Mouse (Mus musculus) left cerebral cortex, adult 2 months (tissue): Measurements from ENCODE around the gene Sdc3. TPM values are rescaled to one million over a fixed set of nuclear protein-coding genes. Genes with fewer than 3 reads are reported as not detected.

Experiments
- DNase-seq, 2 experiments: peaks; one replicate each; pipeline ENCODE4 v3.0.0; 2021 to 2022; ENCODE audit warnings: low spot score in 2 of 2, mixed read lengths in 1 of 2; ENCODE audit errors: extremely low spot score in 1 of 2
- H3K27ac ChIP-seq: fragments of 200-600 bp; 2 replicates; pipeline ENCODE4 v1.8.1; 2022
- H3K4me3 ChIP-seq: fragments of 200-600 bp; 2 replicates; pipeline ENCODE4 v1.8.1; 2022
- CTCF ChIP-seq: fragments of 200-600 bp; IDR thresholded peaks from 2 replicates; pipeline ENCODE4 v1.8.1; 2022; ENCODE audit warnings: antibody characterized with exemption, mild to moderate bottlenecking, moderate library complexity
- intact Hi-C: fragments of 180-260 bp; cut with DNase I; formaldehyde crosslinking; loops from one replicate; pipeline ENCODE4 v1.15.1; 2025
- total RNA-seq, 2 experiments: library from RNA; stranded (reverse); gene quantifications; 2 replicates each; pipeline ENCODE4 v1.2.3; 2021

Sdc3 gene
- total RNA-seq, 2 experiments from 2014 or later = 136 to 167 TPM

GRCm38 (mm10) chr4:130836281-130837061, 44.1 kb downstream of the Sdc3 start:
- intact Hi-C loops = no loop called here
- TF ChIP-seq CTCF = no peak
- H3K27ac ChIP-seq = no peak overlapping the region
- H3K4me3 ChIP-seq = no peak overlapping the region
- no peak for DNase-seq

GRCm38 (mm10) chr4:130838585-130838984, 46.2 kb downstream of the Sdc3 start:
- no peak for TF ChIP-seq CTCF
- no peak for DNase-seq
- Histone ChIP-seq H3K4me3 (no peak overlapping the region), H3K27ac (peak overlapping the region; percentile 17; the same call in 1 of the 2 replicates)
- intact Hi-C loops = no loop called here

GRCm38 (mm10) chr4:130841107-130841840, 48.9 kb downstream of the Sdc3 start:
- intact Hi-C loops = no loop called here
- DNase-seq = no peak
- Histone ChIP-seq H3K4me3 (no peak overlapping the region), H3K27ac (no peak overlapping the region)
- no peak for TF ChIP-seq CTCF

GRCm38 (mm10) chr4:130848814-130849213, 56.5 kb downstream of the Sdc3 start:
- no peak overlapping the region for H3K27ac ChIP-seq
- no peak overlapping the region for H3K4me3 ChIP-seq
- intact Hi-C loops = no loop called here
- TF ChIP-seq CTCF = no peak
- DNase-seq = no peak

GRCm38 (mm10) chr4:130857661-130858060, 65.3 kb downstream of the Sdc3 start:
- intact Hi-C loops = no loop called here
- Histone ChIP-seq H3K4me3 (no peak overlapping the region), H3K27ac (no peak overlapping the region)
- no peak for DNase-seq
- TF ChIP-seq CTCF = peak; percentile 37

- Histone ChIP-seq H3K4me3 (no peak overlapping the region), H3K27ac (no peak overlapping the region)
- no peak for DNase-seq
- intact Hi-C loops = no loop called here
- TF ChIP-seq CTCF = no peak
Measured at GRCm38 (mm10) chr4:130858880-130859279, 66.5 kb downstream of the Sdc3 start.

GRCm38 (mm10) chr4:130859467-130859866, 67.1 kb downstream of the Sdc3 start:
- TF ChIP-seq CTCF = no peak
- no peak overlapping the region for H3K27ac ChIP-seq
- DNase-seq = no peak
- H3K4me3 ChIP-seq = no peak overlapping the region
- intact Hi-C loops = no loop called here

- intact Hi-C loops = no loop called here
- DNase-seq = no peak
- Histone ChIP-seq H3K27ac (peak overlapping the region; percentile 93), H3K4me3 (peak overlapping the region; percentile 27)
- TF ChIP-seq CTCF = no peak
Measured at GRCm38 (mm10) chr4:130860902-130861652, 68.7 kb downstream of the Sdc3 start.

GRCm38 (mm10) chr4:130861653-130862208, 69.4 kb downstream of the Sdc3 start:
- peak; percentile 24 for TF ChIP-seq CTCF
- Histone ChIP-seq H3K27ac (peak overlapping the region; percentile 93), H3K4me3 (peak overlapping the region; percentile 27)
- intact Hi-C loops = no loop called here
- peak; percentile 93 for DNase-seq

- peak overlapping the region; percentile 93 for H3K27ac ChIP-seq
- no peak overlapping the region for H3K4me3 ChIP-seq
- DNase-seq = no peak
- no peak for TF ChIP-seq CTCF
- intact Hi-C loops = no loop called here
Measured at GRCm38 (mm10) chr4:130862538-130862937, 70.2 kb downstream of the Sdc3 start.

- intact Hi-C loops = no loop called here
- Histone ChIP-seq H3K27ac (peak overlapping the region; percentile 89), H3K4me3 (no peak overlapping the region)
- no peak for DNase-seq
- TF ChIP-seq CTCF = no peak
Measured at GRCm38 (mm10) chr4:130865460-130865859, 73.1 kb downstream of the Sdc3 start.
